Mouse (Mus musculus): ENCODE results near the gene Olfr877.

Olfr877 gene

GRCm38 (mm10) chr9:37853969-37854368 is at the start of gene Olfr877:
Gene Olfr877 (plus strand): TSS chr9:37854269.
- no peak for DNase-seq (ENCODE audit: low spot score)

DNA sequence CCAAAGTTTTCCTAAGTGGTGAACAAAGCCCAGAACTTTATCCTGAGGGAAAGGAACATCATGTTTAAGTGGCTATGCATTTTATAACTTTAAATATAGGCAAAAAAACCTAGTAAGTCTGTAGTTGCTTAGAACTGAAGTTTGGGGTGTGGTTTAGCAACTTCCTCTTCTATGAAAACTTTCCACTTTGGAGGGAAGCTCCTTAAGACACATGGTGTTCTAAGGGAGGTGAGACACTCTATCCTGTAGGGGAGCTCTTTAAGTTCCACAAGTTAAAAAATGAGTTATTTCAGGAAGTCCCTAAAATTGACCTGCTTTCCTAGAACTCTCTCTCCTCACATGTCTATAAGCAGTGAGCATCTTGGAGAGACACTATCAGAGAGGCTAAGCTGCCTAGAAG is 46.8 kb upstream of the Olfr877 start:
- no peak for DNase-seq (ENCODE audit: low spot score)

DNA sequence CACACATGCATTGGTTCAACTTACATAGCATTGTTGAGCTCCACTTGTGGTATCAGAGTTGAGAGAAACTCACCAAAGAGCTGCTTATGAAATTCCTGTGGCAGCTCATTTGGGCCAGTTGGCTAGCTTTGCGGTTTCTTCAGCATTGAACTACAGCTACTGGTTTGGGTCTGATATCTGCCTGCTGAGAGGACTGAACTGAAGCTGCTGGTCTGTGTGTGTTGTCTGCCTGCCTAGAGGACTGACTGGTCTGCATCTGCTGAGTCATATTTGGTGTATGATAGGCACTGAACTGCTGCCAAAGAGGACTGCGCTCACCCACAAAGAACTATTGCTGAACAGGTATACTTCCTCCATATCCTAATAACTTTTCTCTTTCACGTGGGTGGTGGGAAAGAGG is 45.6 kb upstream of the Olfr877 start:
- no peak for DNase-seq (ENCODE audit: low spot score)

- DNase-seq (ENCODE audit: low spot score) = no peak
These were observed 45.1 kb upstream of the Olfr877 start for GRCm38 (mm10) chr9:37808976-37809375.

- no peak for DNase-seq (ENCODE audit: low spot score)
These were observed 39.4 kb upstream of the Olfr877 start for GRCm38 (mm10) chr9:37814696-37815095.

DNA sequence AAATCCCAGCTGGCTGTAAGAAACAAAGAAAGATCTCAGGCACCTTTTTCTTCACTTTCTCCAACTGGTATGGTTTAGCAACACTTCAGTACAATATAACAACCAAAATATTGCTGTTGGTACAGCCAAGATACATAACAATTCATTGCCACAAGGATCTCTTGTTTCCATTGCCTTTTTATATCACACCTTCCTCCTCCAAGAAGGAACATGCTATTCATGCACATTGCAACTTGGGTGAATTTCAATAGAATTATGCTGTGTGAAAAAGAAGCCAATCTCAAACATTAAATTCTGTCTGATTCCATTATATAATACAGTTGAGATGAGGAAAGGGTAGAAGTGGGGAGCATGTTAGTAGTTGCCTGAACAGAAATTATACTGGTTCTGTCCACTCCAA is 24.2 kb upstream of the Olfr877 start:
- DNase-seq (ENCODE audit: low spot score) = no peak

- no peak for DNase-seq (ENCODE audit: low spot score)
These were observed 20.7 kb upstream of the Olfr877 start for GRCm38 (mm10) chr9:37833341-37833740.

DNA sequence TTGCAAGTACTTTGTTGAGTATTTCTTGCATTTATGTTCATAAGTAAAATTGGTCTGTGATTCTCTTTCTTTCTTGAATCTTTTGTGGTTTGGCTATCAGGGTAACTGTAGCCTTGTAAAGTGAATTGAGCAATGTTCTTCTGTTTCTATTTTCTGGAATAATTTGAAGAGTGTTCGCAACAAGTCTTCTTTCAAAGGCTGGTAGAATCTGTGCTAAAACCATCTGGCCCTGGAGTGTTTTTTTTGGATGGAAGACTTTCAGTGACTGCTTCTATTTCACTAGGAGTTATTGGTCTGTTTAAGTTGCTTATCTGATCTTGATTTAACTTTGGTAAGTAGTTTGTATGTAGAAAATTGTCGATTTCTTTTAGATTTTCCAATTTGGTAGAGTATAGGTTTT is 4.8 kb upstream of the Olfr877 start:
- no peak for DNase-seq (ENCODE audit: low spot score)

DNA sequence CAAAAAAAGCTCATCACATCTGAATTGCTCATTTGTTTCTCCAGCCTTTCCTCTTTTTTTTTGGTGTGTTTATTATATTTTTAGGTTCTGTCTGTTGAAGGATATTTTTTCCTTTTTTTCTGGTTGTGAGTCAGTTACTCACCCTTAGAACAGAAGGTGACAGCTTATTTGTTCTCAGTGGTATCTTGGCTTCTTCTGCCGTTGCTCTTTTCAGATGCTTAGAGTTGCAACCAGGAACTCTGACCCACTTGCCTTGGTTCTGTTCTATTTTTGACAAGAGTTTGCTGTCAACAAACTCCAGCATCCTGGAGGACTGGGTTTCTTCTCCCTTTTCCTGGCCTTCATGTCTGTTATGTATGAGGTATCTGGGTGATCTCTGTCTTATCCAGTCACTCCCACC is 9.3 kb downstream of the Olfr877 start:
- DNase-seq (ENCODE audit: low spot score) = no peak

- DNase-seq (ENCODE audit: low spot score) = no peak
These were observed 16.2 kb downstream of the Olfr877 start for GRCm38 (mm10) chr9:37870246-37870645.

- no peak for DNase-seq (ENCODE audit: low spot score)
These were observed 17.0 kb downstream of the Olfr877 start for GRCm38 (mm10) chr9:37871097-37871496.

DNA sequence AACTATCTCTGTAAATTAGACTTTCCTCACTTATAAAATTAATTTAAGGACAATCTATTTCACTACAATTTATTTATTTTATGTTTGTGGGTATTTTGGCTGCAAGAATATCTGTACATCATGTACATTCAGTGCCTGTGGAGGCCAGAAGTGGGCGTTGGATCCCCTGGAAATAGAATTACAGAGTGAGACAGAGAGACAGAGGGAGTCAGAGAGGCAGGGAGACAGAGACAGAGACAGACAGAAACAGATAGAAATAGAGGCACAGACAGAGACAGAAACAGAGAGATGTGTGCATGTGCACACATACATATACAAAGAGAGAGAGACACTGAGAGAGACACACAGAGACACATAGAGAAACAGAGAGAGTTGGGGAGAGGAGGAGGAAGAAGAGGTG is 17.5 kb downstream of the Olfr877 start:
- DNase-seq (ENCODE audit: low spot score) = no peak

- DNase-seq (ENCODE audit: low spot score) = no peak
These were observed 36.9 kb downstream of the Olfr877 start for GRCm38 (mm10) chr9:37890960-37891359.

DNA sequence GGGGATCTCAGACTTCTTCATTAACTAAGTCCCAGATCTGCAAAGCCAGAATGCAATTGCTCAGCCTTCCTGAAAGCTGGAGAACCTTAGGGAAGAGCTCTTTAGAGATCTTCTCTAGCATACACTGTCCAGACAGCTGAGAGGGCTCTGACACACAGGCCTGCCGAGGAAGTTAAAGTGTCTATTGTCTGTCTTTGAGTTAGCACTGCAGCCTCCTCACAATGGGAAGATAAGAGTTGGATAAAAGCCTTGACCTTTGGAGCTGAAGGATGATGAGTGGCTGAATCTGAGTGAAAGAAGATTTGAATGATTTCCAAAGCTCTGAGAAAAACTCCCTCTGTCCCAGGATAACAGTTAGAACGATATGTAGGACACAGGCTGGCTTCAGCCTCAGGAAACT is 42.6 kb downstream of the Olfr877 start, which contains the start of gene Olfr145:
TSS of gene Olfr145 (plus strand) at position 64 of the 400 bp plus-strand sequence.
- no peak for DNase-seq (ENCODE audit: low spot score)

DNA sequence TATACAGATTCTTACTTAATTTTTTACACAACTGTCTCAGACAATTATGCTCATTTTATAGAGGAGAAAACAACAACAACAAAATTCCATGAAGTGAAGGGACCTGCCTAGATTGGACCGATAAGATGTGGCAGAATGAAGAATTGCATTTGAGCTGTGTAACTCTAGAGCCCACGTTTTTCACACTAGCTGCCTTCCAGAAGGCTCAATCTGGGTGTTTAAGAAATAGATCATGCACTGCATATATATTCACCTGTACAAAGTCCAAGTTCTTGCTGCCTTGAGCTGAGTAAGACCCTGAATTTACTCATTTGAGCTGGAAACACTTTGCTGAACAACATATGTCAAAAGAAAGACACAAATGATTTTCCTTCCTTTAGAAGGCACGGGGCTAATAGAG is 51.5 kb downstream of the Olfr877 start:
- no peak for DNase-seq (ENCODE audit: low spot score)

Measured in urinary bladder, postnatal 10 days (tissue).